Mouse (Mus musculus) forebrain, postnatal 0 days (tissue): ENCODE measurements around the gene Rcan1. TPM values are rescaled to one million over a fixed set of nuclear protein-coding genes. Genes with fewer than 3 reads are reported as not detected.
A peak's percentile ranks its signal among the peaks of the same experiment; 100 is the strongest.
"Not testable (repeated sequence)": the region's sequence is repeated elsewhere in the genome, so short reads cannot be mapped to it uniquely, and the experiment has no call there.

Source experiments
- ATAC-seq: fragments of 200-750 bp; cut with Nextera tagmentation; 2 replicates; pipeline ENCODE4 v1.8.0; 2017; ENCODE audit warnings: mild to moderate bottlenecking, moderate library complexity
- DNase-seq: peaks from one replicate; pipeline ENCODE4 v3.0.0-alpha.2; 2015
- H3K27ac ChIP-seq: fragments of 300-500 bp; sonication (generic); 2 replicates; pipeline ENCODE4 v1.5.1; 2014; ENCODE audit warnings: low read depth, mild to moderate bottlenecking, antibody characterized with exemption, low read length, moderate library complexity, mixed read lengths
- H3K27me3 ChIP-seq: fragments of 300-500 bp; sonication (generic); 2 replicates; pipeline ENCODE4 v1.6.1; 2014; ENCODE audit warnings: mild to moderate bottlenecking, low read length, mixed read lengths; ENCODE audit not compliant: insufficient read depth
- H3K36me3 ChIP-seq: fragments of 300-500 bp; sonication (generic); 2 replicates; pipeline ENCODE4 v1.6.1; 2014; ENCODE audit warnings: mild to moderate bottlenecking, moderate library complexity; ENCODE audit not compliant: insufficient read depth
- H3K4me1 ChIP-seq: fragments of 300-500 bp; sonication (generic); 2 replicates; pipeline ENCODE4 v1.6.1; 2014; ENCODE audit warnings: antibody characterized with exemption; ENCODE audit not compliant: insufficient read depth
- H3K4me2 ChIP-seq: fragments of 300-500 bp; sonication (generic); 2 replicates; pipeline ENCODE4 v1.6.1; 2014; ENCODE audit warnings: low read depth, mild to moderate bottlenecking, moderate library complexity
- H3K4me3 ChIP-seq: fragments of 300-500 bp; sonication (generic); 2 replicates; pipeline ENCODE4 v1.5.1; 2014; ENCODE audit warnings: low read depth, low read length, mixed read lengths
- H3K9ac ChIP-seq: fragments of 300-500 bp; sonication (generic); 2 replicates; pipeline ENCODE4 v1.6.1; 2014; ENCODE audit warnings: mild to moderate bottlenecking
- H3K9me3 ChIP-seq: fragments of 300-500 bp; sonication (generic); 2 replicates; pipeline ENCODE4 v1.6.1; 2016; ENCODE audit warnings: low read length
- CTCF ChIP-seq: sonication (generic); IDR thresholded peaks from 2 replicates; pipeline ENCODE4 v1.5.1; 2016; ENCODE audit warnings: antibody characterized with exemption, control low read depth, low read depth
- WGBS: fragments of 180-500 bp; shearing (Covaris S2); extraction: QIAGEN DNeasy Blood & Tissue Kit; methylation state at CpG from one replicate; pipeline ENCODE4 v1.1.7; 2014; 5-methylcytosine and 5-hydroxymethylcytosine counted together
- polyA plus RNA-seq: library from polyadenylated mRNA; unstranded; fragments of >200 nt; fragmentation: Nextera tagmentation; extraction: Ambion mirVana; gene quantifications from 2 replicates; pipeline ENCODE4 v1.2.1, GENCODE M21; 2015
- total RNA-seq: library from RNA; depleted of rRNA; stranded (reverse); fragments of >200 nt; gene quantifications from 2 replicates; pipeline ENCODE4 v1.2.3, GENCODE M21; 2014; rRNA removed

The Rcan1 gene
- total RNA-seq (72.3 and 83.8 TPM in 2 replicates), polyA plus RNA-seq (50.3 and 52.2 TPM in 2 replicates)

DNA sequence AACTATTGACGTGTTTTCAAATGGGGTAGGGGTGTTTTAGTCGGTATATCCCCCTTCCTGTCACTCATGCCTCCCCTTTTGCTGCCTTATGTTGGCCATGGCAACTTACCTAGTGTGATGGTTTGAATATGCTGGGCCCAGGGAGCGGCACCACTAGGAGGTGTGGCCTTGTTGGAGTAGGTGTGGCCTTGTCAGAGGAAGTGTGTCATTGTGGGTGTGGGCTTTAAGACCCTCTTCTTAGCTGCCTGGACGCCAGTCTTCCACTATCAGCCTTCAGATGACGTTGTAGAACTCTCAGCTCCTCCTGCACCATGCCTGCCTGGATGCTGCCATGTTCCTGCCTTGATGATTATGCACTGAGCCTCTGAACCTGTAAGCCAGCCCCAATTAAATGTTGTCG lies at the start of gene Rcan1:
Rcan1 (minus strand) TSS at position 162 of the 400 bp plus-strand sequence.
- H3K36me3 ChIP-seq: no peaks in the 10 kb centered on the region
- H3K9ac ChIP-seq: no peak within 1 kb of the TSS
- no peak for DNase-seq
- H3K4me3 ChIP-seq: no peak within 1 kb of the TSS
- H3K27me3 ChIP-seq: no peaks in the 10 kb centered on the region
- TF ChIP-seq CTCF: no peak
- H3K4me2 ChIP-seq: no peak within 1 kb of the TSS
- no peak for ATAC-seq
- WGBS: 66% methylated on average over 6 of the region's 6 CpGs
- no peak within 1 kb of the TSS for H3K27ac ChIP-seq
- H3K9me3 ChIP-seq: no peaks in the 10 kb centered on the region
- H3K4me1 ChIP-seq: no peaks in the 10 kb centered on the region

DNA sequence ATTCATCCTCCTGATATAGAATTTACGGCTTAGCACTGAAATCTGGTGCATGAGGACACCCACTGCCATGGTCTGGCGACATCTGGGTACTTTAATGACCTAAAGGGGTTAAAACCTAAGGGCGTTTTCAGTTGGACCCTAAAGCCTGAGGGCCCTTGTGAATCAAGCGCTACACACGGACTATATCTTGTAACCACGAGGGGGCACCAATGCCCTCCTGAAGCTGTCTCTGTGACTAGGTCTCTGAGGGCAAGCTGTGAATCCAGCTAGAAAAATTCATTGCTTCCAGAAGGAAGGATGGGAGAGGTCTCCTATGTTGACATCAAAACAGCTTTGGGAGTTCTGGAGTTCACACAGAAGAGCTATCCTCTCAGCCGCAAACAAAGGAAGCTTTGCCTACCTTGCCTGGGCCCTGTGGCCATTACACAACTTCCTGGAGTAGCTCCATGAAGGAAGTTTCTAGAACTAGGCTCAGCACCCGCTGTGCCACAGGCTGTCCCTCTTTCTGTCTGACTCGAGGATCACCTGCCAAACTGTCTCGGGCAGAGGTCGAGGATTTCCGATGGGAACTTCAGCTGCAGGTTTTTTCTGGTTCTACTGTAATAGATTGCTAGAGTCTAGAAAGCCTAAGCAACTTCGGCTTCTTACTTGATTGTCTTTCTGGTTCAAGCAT lies 49.3 kb upstream of the Rcan1 start:
- H3K9me3 ChIP-seq: no peaks in the 10 kb centered on the region
- peak; percentile 73 for TF ChIP-seq CTCF
- no peaks in the 10 kb centered on the region for H3K27me3 ChIP-seq
- ATAC-seq (no peak), DNase-seq (peak; percentile 74)
- WGBS: 55% methylated on average over 13 of the region's 13 CpGs
- H3K9ac ChIP-seq: no peak overlapping the region
- no peak overlapping the region for H3K4me3 ChIP-seq
- H3K4me2 ChIP-seq: no peak overlapping the region
- H3K4me1 ChIP-seq: no peaks in the 10 kb centered on the region
- H3K27ac ChIP-seq: no peak overlapping the region
- no peaks in the 10 kb centered on the region for H3K36me3 ChIP-seq

DNA sequence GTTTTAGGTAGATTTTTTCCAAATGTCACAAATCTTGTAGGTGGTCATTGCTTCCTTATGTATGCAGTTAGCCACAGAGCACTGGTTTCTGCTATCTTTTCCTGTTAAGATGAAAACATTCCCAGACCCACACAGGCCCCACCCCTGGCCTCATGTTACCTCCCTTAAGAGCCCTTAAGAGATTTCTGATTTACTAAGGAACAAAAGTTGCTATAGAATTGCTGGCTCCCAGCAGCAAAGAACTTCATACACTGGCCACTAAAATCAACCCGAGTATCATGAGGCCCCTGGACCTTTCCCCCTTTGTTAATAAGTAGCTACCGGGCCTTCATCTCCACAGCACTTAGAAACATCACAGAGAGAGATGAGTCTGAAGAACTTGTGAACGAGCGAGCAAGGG lies 48.1 kb upstream of the Rcan1 start:
- Histone ChIP-seq H3K4me1 (no peaks in the 10 kb centered on the region), H3K9me3 (no peaks in the 10 kb centered on the region), H3K4me2 (no peak overlapping the region), H3K9ac (no peak overlapping the region), H3K27me3 (no peaks in the 10 kb centered on the region), H3K27ac (no peak overlapping the region), H3K4me3 (no peak overlapping the region), H3K36me3 (no peaks in the 10 kb centered on the region)
- TF ChIP-seq CTCF: no peak
- DNase-seq (no peak), ATAC-seq (no peak)
- WGBS: 56% methylated on average over 4 of the region's 4 CpGs

DNA sequence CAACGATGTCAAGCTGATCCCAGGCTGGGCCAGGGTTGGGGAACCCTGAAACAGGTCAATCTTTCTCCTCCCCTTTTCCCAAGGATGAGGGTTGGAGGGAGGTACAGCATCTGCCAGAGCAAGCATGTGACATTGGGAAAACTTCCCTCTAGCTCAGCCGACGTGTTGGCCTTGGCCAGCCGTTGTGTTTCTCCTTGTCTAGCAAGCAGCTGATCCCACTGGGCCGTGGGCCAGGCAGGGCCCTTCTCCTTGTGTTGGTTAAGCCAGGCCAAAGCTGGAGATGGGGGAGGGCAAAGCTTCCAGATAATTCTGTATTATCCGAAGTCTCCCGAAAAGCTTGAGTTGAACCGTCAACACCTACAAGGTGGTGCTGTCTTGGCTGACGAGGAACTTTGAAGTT lies 45.5 kb upstream of the Rcan1 start:
- 60% methylated on average over 9 of the region's 9 CpGs for WGBS
- H3K27me3 ChIP-seq: no peaks in the 10 kb centered on the region
- no peaks in the 10 kb centered on the region for H3K36me3 ChIP-seq
- H3K9ac ChIP-seq: no peak overlapping the region
- no peak for TF ChIP-seq CTCF
- no peak for DNase-seq
- peaks cover 6% of the 10 kb centered on the region for H3K4me1 ChIP-seq
- no peak overlapping the region for H3K4me3 ChIP-seq
- no peak overlapping the region for H3K4me2 ChIP-seq
- no peaks in the 10 kb centered on the region for H3K9me3 ChIP-seq
- H3K27ac ChIP-seq: no peak overlapping the region
- ATAC-seq: no peak

DNA sequence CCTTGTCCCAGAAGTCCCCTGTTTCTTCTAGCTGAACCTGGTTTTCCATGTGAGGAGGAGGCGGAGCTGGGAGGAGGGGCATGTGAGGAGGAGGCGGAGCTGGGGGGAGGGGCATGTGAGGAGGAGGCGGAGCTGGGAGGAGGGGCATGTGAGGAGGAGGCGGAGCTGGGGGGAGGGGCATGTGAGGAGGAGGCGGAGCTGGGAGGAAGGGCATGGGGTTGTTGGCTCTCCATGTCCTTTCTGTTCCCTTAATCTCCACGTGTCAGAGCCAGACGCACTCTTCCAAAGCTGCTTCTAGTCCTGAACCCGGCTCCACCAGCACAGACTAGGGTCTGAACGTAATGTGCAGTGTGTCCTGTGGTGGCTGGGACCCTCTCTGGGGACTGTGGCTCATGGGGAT lies 44.2 kb upstream of the Rcan1 start:
- not testable (repeated sequence) for H3K27ac ChIP-seq, ATAC-seq, H3K4me1 ChIP-seq, H3K4me2 ChIP-seq, H3K36me3 ChIP-seq, H3K4me3 ChIP-seq, DNase-seq, H3K9me3 ChIP-seq, H3K27me3 ChIP-seq, H3K9ac ChIP-seq
- WGBS: 79% methylated on average over 9 of the region's 9 CpGs

DNA sequence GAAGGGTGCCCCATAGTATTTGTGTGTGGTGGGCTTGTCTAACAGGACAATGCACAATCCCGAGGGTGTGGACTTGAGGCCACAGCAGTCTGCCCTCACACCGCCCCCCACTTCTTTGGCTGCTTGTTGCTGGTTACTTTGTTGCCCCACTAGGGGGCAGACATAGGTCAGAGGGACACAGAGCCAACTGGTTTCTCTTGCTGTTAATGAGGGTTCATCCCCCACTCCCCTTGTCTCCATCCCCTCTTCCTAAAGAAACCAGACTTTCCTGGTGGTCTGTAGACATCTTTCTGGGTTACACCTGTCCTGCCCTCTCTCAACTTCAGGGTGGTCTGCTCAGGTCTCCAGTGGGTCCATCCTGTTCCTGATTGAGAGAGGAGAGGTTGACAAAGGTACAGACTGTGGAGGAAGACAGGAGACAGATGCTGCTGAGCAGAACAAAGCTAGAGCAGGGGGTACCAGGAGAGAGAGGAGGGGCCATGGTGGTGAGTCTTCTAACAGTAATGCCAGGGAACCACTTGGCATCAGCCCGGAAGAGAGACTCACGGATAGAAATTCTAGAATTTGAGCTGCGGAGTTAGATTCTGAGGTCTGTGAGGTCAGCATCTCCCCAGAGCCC lies 41.2 kb upstream of the Rcan1 start:
- ATAC-seq: peak; percentile 23; the same call in 1 of the 2 replicates

More for the DNA sequence above, 41.2 kb upstream of the Rcan1 start:
- Histone ChIP-seq H3K4me3 (no peak overlapping the region), H3K4me1 (peaks cover 6% of the 10 kb centered on the region), H3K27ac (peak overlapping the region; percentile 70), H3K9me3 (no peaks in the 10 kb centered on the region), H3K27me3 (no peaks in the 10 kb centered on the region), H3K36me3 (no peaks in the 10 kb centered on the region), H3K4me2 (no peak overlapping the region), H3K9ac (no peak overlapping the region)
- peak; percentile 62 for TF ChIP-seq CTCF
- DNase-seq: peak; percentile 55
- WGBS: 33% methylated on average over 5 of the region's 5 CpGs
